10 mouse cellular contexts compared by ENCODE assay signal in genomic region chr16:4404933-4405761, GRCm38 (mm10). TPM values are rescaled to one million over a fixed set of nuclear protein-coding genes. Genes with fewer than 3 reads are reported as not detected.
DNase-seq lines count a peak whose midpoint lies in the region; ATAC-seq and TF ChIP-seq lines count a peak whose summit lies in the region.
"Had no signal": no experiment of that assay in that cellular context is flagged by ENCODE, and none has a peak within 500 bp of the region (broad histone marks: within the 10 kb centered on the region; RNA-seq: fewer than 3 reads in every experiment).

No protein-coding gene starts in this region.

- peak overlapping the region; percentile 58 for H3K27ac ChIP-seq in liver, embryonic 16.5 days (ENCODE audit: low read length)
- H3K27ac ChIP-seq in forebrain, postnatal 0 days (ENCODE audit: low read depth, low read length) = no peak overlapping the region
- H3K27ac ChIP-seq: kidney, postnatal 0 days had no signal

- no peak for TF ChIP-seq CTCF in forebrain, postnatal 0 days (IDR thresholded peaks at IDR 0.05; ENCODE audit: low read depth)

- H3K4me2 ChIP-seq in liver, embryonic 16.5 days (ENCODE audit: low read depth, low read length) = peak overlapping the region; percentile 29; the same call in 1 of the 2 replicates
- H3K4me2 ChIP-seq in forebrain, postnatal 0 days (ENCODE audit: low read depth) = no peak overlapping the region

- no peak overlapping the region for H3K4me3 ChIP-seq in liver, embryonic 16.5 days (ENCODE audit: low read depth, low read length)
- no peak overlapping the region for H3K4me3 ChIP-seq in forebrain, postnatal 0 days (ENCODE audit: low read depth, low read length)

- peak; percentile 25 for DNase-seq in gastrocnemius, postnatal 25 days
- DNase-seq in gastrocnemius, postnatal 10 days = no peak
- peak; percentile 35 for DNase-seq in ovary, postnatal 36 days (ENCODE audit: low spot score)
- DNase-seq in ovary, postnatal 14 days (ENCODE audit: low spot score) = no peak
- no peak for DNase-seq in spleen, postnatal 36 days (ENCODE audit: low spot score in 2 of 2)
- no peak for DNase-seq in cerebellum, adult 11-12 months
- DNase-seq in forebrain, postnatal 0 days = no peak
- DNase-seq: cerebellum, adult 11 months had no signal

- H3K27me3 ChIP-seq in liver, embryonic 16.5 days (ENCODE audit: control insufficient read depth, insufficient read depth, low read depth, low read length) = no peaks in the 10 kb centered on the region
- H3K27me3 ChIP-seq in forebrain, postnatal 0 days (ENCODE audit: insufficient read depth, low read length) = no peaks in the 10 kb centered on the region

- ATAC-seq in liver, embryonic 16.5 days (ENCODE audit: low read depth) = peak; percentile 88
- ATAC-seq in forebrain, postnatal 0 days = no peak

- peaks cover 15% of the 10 kb centered on the region for H3K4me1 ChIP-seq in liver, embryonic 16.5 days (ENCODE audit: control insufficient read depth, low read depth, low read length)
- no peaks in the 10 kb centered on the region for H3K4me1 ChIP-seq in forebrain, postnatal 0 days (ENCODE audit: insufficient read depth)

- no peaks in the 10 kb centered on the region for H3K36me3 ChIP-seq in liver, embryonic 16.5 days (ENCODE audit: control insufficient read depth, insufficient read depth)
- no peaks in the 10 kb centered on the region for H3K36me3 ChIP-seq in forebrain, postnatal 0 days (ENCODE audit: insufficient read depth)

- no peak overlapping the region for H3K9ac ChIP-seq in liver, embryonic 16.5 days (ENCODE audit: low read depth, low read length)
- no peak overlapping the region for H3K9ac ChIP-seq in forebrain, postnatal 0 days

- H3K9me3 ChIP-seq in liver, embryonic 16.5 days (replicated peaks; ENCODE audit: control insufficient read depth, low read length) = no peaks in the 10 kb centered on the region
- no peaks in the 10 kb centered on the region for H3K9me3 ChIP-seq in forebrain, postnatal 0 days (ENCODE audit: low read length)

- 44% methylated on average over 8 of the region's 8 CpGs for WGBS in liver, embryonic 16.5 days (ENCODE audit: insufficient replicate concordance)
- 74% methylated on average over 8 of the region's 8 CpGs for WGBS in forebrain, postnatal 0 days

RNA-seq across cellular contexts. Expression of gene Adcy9, which starts 15.2 kb away (rescaled TPM):
- 10 to 100 TPM; 27.0 to 28.2 TPM for total RNA-seq in gastrocnemius, postnatal 25 days (2021)
- total RNA-seq in gastrocnemius, postnatal 10 days (2021) = 10 to 100 TPM; 22.3 to 22.6 TPM
- polyA plus RNA-seq in liver, embryonic 16.5 days (2015; fragmentation: Nextera tagmentation; extraction: Ambion mirVana) = 0.48 and 0.65 TPM in 2 replicates
- 18.0 and 19.9 TPM in 2 replicates for total RNA-seq in forebrain, postnatal 0 days (2014; rRNA removed)
- polyA plus RNA-seq in forebrain, postnatal 0 days (2015; fragmentation: Nextera tagmentation; extraction: Ambion mirVana) = 2.4 and 3.8 TPM in 2 replicates

Comparison
In these comparisons a context has a peak if more than half of its experiments do, and no peak if none do; other contexts are left out.
1. DNase-seq: peak in gastrocnemius, postnatal 25 days (single experiment) and ovary, postnatal 36 days (single experiment); none in gastrocnemius, postnatal 10 days (single experiment), ovary, postnatal 14 days (single experiment), spleen, postnatal 36 days (0 of 2), cerebellum, adult 11-12 months (single experiment) and forebrain, postnatal 0 days (single experiment).